ENCODE assay signal across 8 mouse cellular contexts in genomic region chr13:67128038-67128721, GRCm38 (mm10). TPM values are rescaled to one million over a fixed set of nuclear protein-coding genes. Genes with fewer than 3 reads are reported as not detected.
DNase-seq lines count a peak whose midpoint lies in the region; ATAC-seq lines count a peak whose summit lies in the region.

No protein-coding gene starts in this region.

- WGBS in forebrain, embryonic 10.5 days: 2% methylated on average over 18 of the region's 18 CpGs
- 2% methylated on average over 18 of the region's 18 CpGs for WGBS in heart, embryonic 16.5 days
- 2% methylated on average over 18 of the region's 18 CpGs for WGBS in liver, embryonic 15.5 days (ENCODE audit: insufficient replicate concordance)
- under 1% methylated on average over 18 of the region's 18 CpGs for WGBS in neural tube, embryonic 12.5 days

- peak overlapping the region; percentile 84 for H3K4me2 ChIP-seq in heart, embryonic 16.5 days (ENCODE audit: low read depth, low read length)
- H3K4me2 ChIP-seq in liver, embryonic 15.5 days: peak overlapping the region; percentile 64
- peak overlapping the region; percentile 77 for H3K4me2 ChIP-seq in neural tube, embryonic 12.5 days (replicated peaks)

- peak overlapping the region; percentile 85 for H3K27ac ChIP-seq in forebrain, embryonic 10.5 days
- H3K27ac ChIP-seq in heart, embryonic 16.5 days (ENCODE audit: low read length): peak overlapping the region; percentile 58
- H3K27ac ChIP-seq in liver, embryonic 15.5 days (replicated peaks): 0 out of 2 replicates have a peak overlapping the region, but pooled peaks have one; percentile 3
- no peak overlapping the region for H3K27ac ChIP-seq in neural tube, embryonic 12.5 days

- H3K27me3 ChIP-seq in forebrain, embryonic 10.5 days (ENCODE audit: poor library complexity, severe bottlenecking): no peaks in the 10 kb centered on the region
- no peaks in the 10 kb centered on the region; the same call in 1 of the 2 replicates for H3K27me3 ChIP-seq in heart, embryonic 16.5 days (ENCODE audit: control insufficient read depth, insufficient read depth, low read length)
- no peaks in the 10 kb centered on the region for H3K27me3 ChIP-seq in liver, embryonic 15.5 days
- no peaks in the 10 kb centered on the region for H3K27me3 ChIP-seq in neural tube, embryonic 12.5 days (replicated peaks)

- peak; percentile 55 to 71 for DNase-seq in CD8-positive naive resting alpha-beta T cell, adult 2 months (ENCODE audit: low read depth in 2 of 2, low spot score in 2 of 2)
- DNase-seq in c-Kit-positive CD71-negative TER-119-negative erythroid progenitor cells, embryonic 14.5 days (ENCODE audit: low read depth): peak; percentile 70
- DNase-seq in forebrain, embryonic 10.5 days (ENCODE audit: extremely low spot score, low spot score): peak; percentile 83
- peak; percentile 87 to 88 for DNase-seq in kidney, postnatal 36 days
- DNase-seq in telencephalon, adult 2 months (ENCODE audit: low read depth, low spot score): peak; percentile 93

- peak overlapping the region; percentile 73 for H3K4me3 ChIP-seq in forebrain, embryonic 10.5 days
- peak overlapping the region; percentile 69 for H3K4me3 ChIP-seq in heart, embryonic 16.5 days (ENCODE audit: low read length)
- peak overlapping the region; percentile 60 for H3K4me3 ChIP-seq in liver, embryonic 15.5 days (replicated peaks)
- peak overlapping the region; percentile 63 for H3K4me3 ChIP-seq in neural tube, embryonic 12.5 days

- H3K9me3 ChIP-seq in forebrain, embryonic 10.5 days: no peaks in the 10 kb centered on the region
- H3K9me3 ChIP-seq in heart, embryonic 16.5 days (replicated peaks; ENCODE audit: control insufficient read depth, low read length): no peaks in the 10 kb centered on the region
- no peaks in the 10 kb centered on the region for H3K9me3 ChIP-seq in liver, embryonic 15.5 days (replicated peaks)
- H3K9me3 ChIP-seq in neural tube, embryonic 12.5 days: no peaks in the 10 kb centered on the region

- ATAC-seq in heart, embryonic 16.5 days (replicated peaks; ENCODE audit: extremely low read depth, insufficient read depth, low FRiP score): peak; percentile 86
- peak; percentile 86 for ATAC-seq in liver, embryonic 15.5 days (ENCODE audit: insufficient read depth)
- peak; percentile 98 for ATAC-seq in neural tube, embryonic 12.5 days (ENCODE audit: low FRiP score, low read depth)

- H3K36me3 ChIP-seq in forebrain, embryonic 10.5 days (replicated peaks): no peaks in the 10 kb centered on the region
- H3K36me3 ChIP-seq in heart, embryonic 16.5 days (ENCODE audit: control insufficient read depth, insufficient read depth): no peaks in the 10 kb centered on the region
- H3K36me3 ChIP-seq in liver, embryonic 15.5 days (replicated peaks): no peaks in the 10 kb centered on the region
- no peaks in the 10 kb centered on the region for H3K36me3 ChIP-seq in neural tube, embryonic 12.5 days

- H3K9ac ChIP-seq in heart, embryonic 16.5 days (ENCODE audit: low read length): peak overlapping the region; percentile 84
- peak overlapping the region; percentile 40 for H3K9ac ChIP-seq in liver, embryonic 15.5 days
- peak overlapping the region; percentile 69 for H3K9ac ChIP-seq in neural tube, embryonic 12.5 days

- H3K4me1 ChIP-seq in forebrain, embryonic 10.5 days: peaks cover 8% of the 10 kb centered on the region
- peaks cover 6% of the 10 kb centered on the region for H3K4me1 ChIP-seq in heart, embryonic 16.5 days (ENCODE audit: control insufficient read depth, insufficient read depth, low read length)
- 0 out of 2 replicates have a peak, but pooled peaks cover 3% of the 10 kb centered on the region for H3K4me1 ChIP-seq in liver, embryonic 15.5 days (replicated peaks)
- H3K4me1 ChIP-seq in neural tube, embryonic 12.5 days: no peaks in the 10 kb centered on the region

RNA-seq across cellular contexts. Expression of gene Zfp759, which starts 6.7 kb away (rescaled TPM):
- 2.2 TPM in 2 replicates for polyA plus RNA-seq in forebrain, embryonic 10.5 days (2016; fragmentation: Nextera tagmentation; extraction: Ambion mirVana)
- 1.4 and 2.0 TPM in 2 replicates for polyA plus RNA-seq in heart, embryonic 16.5 days (2015; fragmentation: Nextera tagmentation; extraction: Ambion mirVana)
- 0.40 and 0.44 TPM in 2 replicates for polyA plus RNA-seq in liver, embryonic 15.5 days (2015; fragmentation: Nextera tagmentation; extraction: Ambion mirVana)
- polyA plus RNA-seq in neural tube, embryonic 12.5 days (2016; fragmentation: Nextera tagmentation; extraction: Ambion mirVana): 1.8 and 3.8 TPM in 2 replicates

RNA-seq across cellular contexts. Expression of gene Rslcan18, which starts 12.1 kb away (rescaled TPM):
- polyA plus RNA-seq in forebrain, embryonic 10.5 days (2016; fragmentation: Nextera tagmentation; extraction: Ambion mirVana): 0.07 and 0.22 TPM in 2 replicates
- 0.27 and 0.37 TPM in 2 replicates for polyA plus RNA-seq in heart, embryonic 16.5 days (2015; fragmentation: Nextera tagmentation; extraction: Ambion mirVana)
- 0.14 and 0.20 TPM in 2 replicates for polyA plus RNA-seq in liver, embryonic 15.5 days (2015; fragmentation: Nextera tagmentation; extraction: Ambion mirVana)
- 0.16 and 0.19 TPM in 2 replicates for polyA plus RNA-seq in neural tube, embryonic 12.5 days (2016; fragmentation: Nextera tagmentation; extraction: Ambion mirVana)

RNA-seq across cellular contexts. Expression of gene Gm28557, which starts 19.8 kb away (rescaled TPM):
- polyA plus RNA-seq in forebrain, embryonic 10.5 days (2016; fragmentation: Nextera tagmentation; extraction: Ambion mirVana): 2.7 and 2.8 TPM in 2 replicates
- 1.6 and 1.8 TPM in 2 replicates for polyA plus RNA-seq in heart, embryonic 16.5 days (2015; fragmentation: Nextera tagmentation; extraction: Ambion mirVana)
- polyA plus RNA-seq in liver, embryonic 15.5 days (2015; fragmentation: Nextera tagmentation; extraction: Ambion mirVana): 1.2 and 1.6 TPM in 2 replicates
- 1.3 and 1.6 TPM in 2 replicates for polyA plus RNA-seq in neural tube, embryonic 12.5 days (2016; fragmentation: Nextera tagmentation; extraction: Ambion mirVana)

RNA-seq across cellular contexts. Expression of gene Zfp708, which starts 30.4 kb away (rescaled TPM):
- 6.6 and 6.7 TPM in 2 replicates for polyA plus RNA-seq in forebrain, embryonic 10.5 days (2016; fragmentation: Nextera tagmentation; extraction: Ambion mirVana)
- 3.1 TPM in 2 replicates for polyA plus RNA-seq in heart, embryonic 16.5 days (2015; fragmentation: Nextera tagmentation; extraction: Ambion mirVana)
- polyA plus RNA-seq in liver, embryonic 15.5 days (2015; fragmentation: Nextera tagmentation; extraction: Ambion mirVana): 0.52 and 0.88 TPM in 2 replicates
- 7.2 and 7.3 TPM in 2 replicates for polyA plus RNA-seq in neural tube, embryonic 12.5 days (2016; fragmentation: Nextera tagmentation; extraction: Ambion mirVana)

RNA-seq across cellular contexts. Expression of gene Rsl1, which starts 44.8 kb away (rescaled TPM):
- polyA plus RNA-seq in forebrain, embryonic 10.5 days (2016; fragmentation: Nextera tagmentation; extraction: Ambion mirVana): 5.7 and 7.0 TPM in 2 replicates
- 6.0 and 6.1 TPM in 2 replicates for polyA plus RNA-seq in heart, embryonic 16.5 days (2015; fragmentation: Nextera tagmentation; extraction: Ambion mirVana)
- 1.0 and 1.2 TPM in 2 replicates for polyA plus RNA-seq in liver, embryonic 15.5 days (2015; fragmentation: Nextera tagmentation; extraction: Ambion mirVana)
- 5.4 and 5.5 TPM in 2 replicates for polyA plus RNA-seq in neural tube, embryonic 12.5 days (2016; fragmentation: Nextera tagmentation; extraction: Ambion mirVana)
